Mouse (Mus musculus) thymus, adult 2 months (tissue): ENCODE measurements around the gene Phf21a. TPM values are rescaled to one million over a fixed set of nuclear protein-coding genes. Genes with fewer than 3 reads are reported as not detected.

Experiments used
- DNase-seq: peaks from one replicate; pipeline ENCODE4 v3.0.0; 2021
- H3K27ac ChIP-seq: fragments of 200-500 bp; 2 replicates; pipeline ENCODE4 v1.5.1; 2012; ENCODE audit warnings: low read length, control low read depth; ENCODE audit not compliant: control insufficient read depth, insufficient read depth
- H3K27me3 ChIP-seq: fragments of 200-500 bp; 2 replicates; pipeline ENCODE4 v1.6.1; 2012; ENCODE audit warnings: mild to moderate bottlenecking, low read length, moderate library complexity, mixed read lengths; ENCODE audit not compliant: control insufficient read depth, insufficient read depth
- H3K36me3 ChIP-seq: fragments of 200-500 bp; 2 replicates; pipeline ENCODE4 v1.6.1; 2012; ENCODE audit warnings: mild to moderate bottlenecking, low read length, moderate library complexity; ENCODE audit not compliant: control insufficient read depth, insufficient read depth
- H3K4me1 ChIP-seq: fragments of 200-500 bp; replicated peaks from 2 replicates; pipeline ENCODE4 v1.6.1; 2012; ENCODE audit warnings: low read length; ENCODE audit not compliant: control insufficient read depth, insufficient read depth
- H3K4me3 ChIP-seq: fragments of 200-500 bp; 2 replicates; pipeline ENCODE4 v1.5.1; 2012; ENCODE audit warnings: mild to moderate bottlenecking, low read length, control low read depth, moderate library complexity; ENCODE audit not compliant: control insufficient read depth, insufficient read depth
- CTCF ChIP-seq: fragments of 200-500 bp; IDR thresholded peaks from 2 replicates; pipeline ENCODE4 v1.5.1; 2012; ENCODE audit warnings: mild to moderate bottlenecking, control low read depth, low read length, moderate library complexity, borderline replicate concordance; ENCODE audit not compliant: control insufficient read depth, poor library complexity, insufficient read depth; ENCODE audit errors: extremely low read depth
- POLR2A ChIP-seq: fragments of 200-500 bp; IDR thresholded peaks from 2 replicates; pipeline ENCODE4 v1.6.1; 2012; ENCODE audit warnings: mild to moderate bottlenecking, low read length, control low read depth, moderate library complexity; ENCODE audit not compliant: control insufficient read depth, poor library complexity, insufficient read depth; ENCODE audit errors: extremely low read depth
- WGBS: fragments of 180-500 bp; shearing (Covaris S2); methylation state at CpG from one replicate; pipeline ENCODE4 v1.1.7; 2018; 5-methylcytosine and 5-hydroxymethylcytosine counted together
- polyA plus RNA-seq: library from polyadenylated mRNA; depleted of rRNA; stranded (reverse); fragments of >200 nt; gene quantifications from 2 replicates; pipeline ENCODE4 v1.2.3, GENCODE M21; 2012

Gene Phf21a
- polyA plus RNA-seq, 1 experiment: 81.6 TPM

- Histone ChIP-seq H3K4me1 (no peaks in the 10 kb centered on the region), H3K36me3 (peaks cover 35% of the 10 kb centered on the region), H3K4me3 (no peak overlapping the region), H3K27ac (no peak overlapping the region), H3K27me3 (no peaks in the 10 kb centered on the region)
- no peak for DNase-seq
- WGBS: 90% methylated on average over 6 of the region's 6 CpGs
- no peak for TF ChIP-seq CTCF
- TF ChIP-seq POLR2A: no peak
These were observed 261.3 kb downstream of the Phf21a start for GRCm38 (mm10) chr2:92354224-92354623.

GRCm38 (mm10) chr2:92359301-92359700 lies 266.4 kb downstream of the Phf21a start:
- no peak overlapping the region for H3K27ac ChIP-seq
- no peaks in the 10 kb centered on the region for H3K27me3 ChIP-seq
- H3K4me3 ChIP-seq: no peak overlapping the region
- TF ChIP-seq CTCF (no peak), POLR2A (no peak)
- H3K36me3 ChIP-seq: peaks cover 35% of the 10 kb centered on the region
- no peak for DNase-seq
- WGBS: 93% methylated on average over 2 of the region's 2 CpGs
- no peaks in the 10 kb centered on the region for H3K4me1 ChIP-seq

- WGBS: 95% methylated on average over 25 of the region's 25 CpGs
These were observed 267.4 kb downstream of the Phf21a start for GRCm38 (mm10) chr2:92360186-92360823.

GRCm38 (mm10) chr2:92360893-92361292 lies 268.0 kb downstream of the Phf21a start:
- H3K36me3 ChIP-seq: peaks cover 35% of the 10 kb centered on the region

More at GRCm38 (mm10) chr2:92360186-92360823, 267.4 kb downstream of the Phf21a start:
- no peak overlapping the region for H3K4me3 ChIP-seq
- no peak overlapping the region for H3K27ac ChIP-seq
- TF ChIP-seq CTCF: no peak
- TF ChIP-seq POLR2A: no peak
- peaks cover 35% of the 10 kb centered on the region for H3K36me3 ChIP-seq
- no peaks in the 10 kb centered on the region for H3K27me3 ChIP-seq
- no peak for DNase-seq
- H3K4me1 ChIP-seq: no peaks in the 10 kb centered on the region

GRCm38 (mm10) chr2:92361795-92362194 lies 268.9 kb downstream of the Phf21a start:
- Histone ChIP-seq H3K4me3 (no peak overlapping the region), H3K36me3 (peaks cover 32% of the 10 kb centered on the region), H3K27ac (no peak overlapping the region), H3K4me1 (no peaks in the 10 kb centered on the region), H3K27me3 (no peaks in the 10 kb centered on the region)
- TF ChIP-seq CTCF (no peak), POLR2A (no peak)
- WGBS: 95% methylated on average over 8 of the region's 8 CpGs
- DNase-seq: no peak

More at GRCm38 (mm10) chr2:92360893-92361292, 268.0 kb downstream of the Phf21a start:
- no peaks in the 10 kb centered on the region for H3K4me1 ChIP-seq
- no peaks in the 10 kb centered on the region for H3K27me3 ChIP-seq
- 75% methylated on average over 12 of the region's 12 CpGs for WGBS
- no peak for DNase-seq
- no peak overlapping the region for H3K27ac ChIP-seq
- no peak for TF ChIP-seq POLR2A
- no peak for TF ChIP-seq CTCF
- no peak overlapping the region for H3K4me3 ChIP-seq

GRCm38 (mm10) chr2:92362571-92363228 lies 269.8 kb downstream of the Phf21a start:
- peaks cover 24% of the 10 kb centered on the region for H3K36me3 ChIP-seq
- H3K4me1 ChIP-seq: peaks cover 6% of the 10 kb centered on the region; the same call in 1 of the 2 replicates
- H3K27ac ChIP-seq: no peak overlapping the region
- 96% methylated on average over 6 of the region's 6 CpGs for WGBS
- TF ChIP-seq CTCF (no peak), POLR2A (no peak)
- no peaks in the 10 kb centered on the region for H3K27me3 ChIP-seq
- DNase-seq: no peak
- H3K4me3 ChIP-seq: no peak overlapping the region
